Mouse (Mus musculus) activated CD4-positive, CD25-positive, alpha-beta regulatory T cell, adult 4 months (primary cell): ENCODE data around the gene Rfx7. TPM values are rescaled to one million over a fixed set of nuclear protein-coding genes. Genes with fewer than 3 reads are reported as not detected.
"Not testable (repeated sequence)": the region's sequence is repeated elsewhere in the genome, so short reads cannot be mapped to it uniquely, and the experiment has no call there.

ENCODE experiments used
- ATAC-seq: one replicate; pipeline ENCODE4 v1.8.0; 2017
- polyA plus RNA-seq, 2 experiments: library from polyadenylated mRNA; unstranded; fragments of 100-300 nt; shearing (Covaris generic); gene quantifications; one replicate each; pipeline ENCODE4 v1.2.1; 2017

The Rfx7 gene
- polyA plus RNA-seq, 2 experiments from 2014 or later, result 15.6 to 21.0 TPM

- ATAC-seq, result no peak
Measured at GRCm38 (mm10) chr9:72640642-72641041, 108.6 kb downstream of the Rfx7 start.

DNA sequence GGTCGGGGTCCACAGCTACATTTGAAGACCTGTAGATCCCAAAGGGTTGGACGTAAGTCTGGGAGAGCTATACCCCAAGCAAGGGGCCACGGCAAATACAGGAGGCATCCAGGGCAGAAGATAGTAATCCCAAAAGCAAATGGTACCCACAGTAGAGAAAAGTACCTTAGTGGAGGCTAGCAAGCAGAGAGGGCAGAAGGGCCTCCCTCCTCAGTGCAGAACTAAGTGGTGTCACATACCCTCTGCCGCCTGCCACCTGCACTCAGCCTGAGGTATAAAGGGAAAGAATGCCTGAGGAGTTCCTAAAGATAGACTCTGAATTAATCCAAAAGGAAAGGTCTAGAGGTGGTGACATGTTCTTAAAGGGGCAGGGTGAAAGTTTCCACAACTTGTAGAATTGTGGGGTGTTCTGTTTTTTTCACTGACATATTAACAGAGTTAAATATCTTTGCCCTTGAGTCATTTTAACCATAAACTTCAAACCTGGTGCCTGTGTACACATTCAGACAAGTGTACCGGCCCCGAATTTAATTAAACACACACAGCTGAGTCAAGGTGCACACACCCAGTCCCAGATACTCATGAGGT is 109.1 kb downstream of the Rfx7 start:
- no peak for ATAC-seq

GRCm38 (mm10) chr9:72642756-72643447 is 110.9 kb downstream of the Rfx7 start:
- ATAC-seq, result not testable (repeated sequence)

DNA sequence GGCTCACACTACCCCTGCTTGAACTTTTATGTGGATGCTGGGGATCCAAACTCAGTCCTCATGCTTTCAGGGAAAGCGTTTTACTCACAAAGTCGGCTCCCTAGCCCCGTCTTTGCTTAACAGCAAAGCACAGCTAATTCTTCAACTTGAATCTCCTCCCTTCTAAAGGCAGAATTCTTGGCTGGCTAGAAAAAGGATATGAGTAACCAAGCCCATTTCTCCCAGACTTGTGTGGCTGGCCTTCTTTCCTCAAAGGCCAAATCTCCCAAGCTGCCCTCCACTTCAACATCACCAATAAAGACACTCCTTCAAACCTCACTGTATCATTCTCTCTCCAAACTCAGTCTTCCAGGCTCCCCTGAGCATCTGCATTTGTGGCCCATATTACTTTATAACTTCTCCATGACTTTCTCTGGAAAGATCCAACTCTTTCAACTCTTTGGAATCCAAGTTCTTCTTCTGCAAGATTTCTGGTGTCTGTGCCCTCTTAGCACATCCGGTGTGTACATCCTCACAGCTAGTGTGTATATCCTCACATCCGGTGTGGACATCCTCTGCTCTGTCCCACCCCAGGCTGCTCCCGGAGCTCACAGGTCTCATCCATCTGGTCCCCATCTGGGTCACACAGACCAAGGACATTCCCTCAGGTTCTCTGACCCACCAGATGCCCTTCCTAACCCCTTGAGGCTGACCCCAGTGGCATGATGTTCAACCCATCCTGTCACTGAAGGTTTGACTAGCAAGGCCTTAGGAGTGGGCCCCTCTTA is 111.8 kb downstream of the Rfx7 start:
- ATAC-seq, result no peak

DNA sequence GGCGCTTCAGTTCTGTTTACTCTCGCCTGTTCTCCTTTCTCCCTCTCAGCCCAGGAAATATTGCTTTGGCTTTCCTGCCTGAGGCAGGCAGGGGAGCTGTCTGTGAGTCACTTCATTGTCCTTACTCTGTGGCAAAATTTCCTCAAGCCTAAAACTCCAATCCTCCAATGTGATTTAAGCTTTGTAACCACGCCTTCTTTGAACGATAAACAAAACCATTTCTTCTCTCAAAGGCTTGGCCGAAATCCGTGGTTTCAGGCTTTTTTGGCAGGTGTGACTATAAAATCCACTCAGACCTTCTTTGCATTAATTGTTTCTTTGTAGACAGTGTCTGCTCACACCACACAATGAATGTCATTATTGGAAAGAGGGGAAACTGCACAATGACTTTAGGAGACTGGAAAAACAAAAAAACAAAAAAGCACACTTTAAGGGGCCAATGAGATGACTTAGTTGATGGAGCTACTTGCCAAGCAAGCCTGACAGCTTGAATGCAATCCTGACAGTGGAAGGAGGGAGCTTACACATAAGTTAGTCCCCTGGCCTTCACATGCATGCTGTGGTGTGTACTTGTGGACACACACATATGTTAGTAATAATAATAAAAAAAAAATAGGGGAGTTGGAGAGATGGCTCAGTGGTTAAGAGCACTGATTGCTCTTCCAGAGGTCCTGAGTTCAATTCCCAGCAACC is 112.5 kb downstream of the Rfx7 start:
- no peak for ATAC-seq

DNA sequence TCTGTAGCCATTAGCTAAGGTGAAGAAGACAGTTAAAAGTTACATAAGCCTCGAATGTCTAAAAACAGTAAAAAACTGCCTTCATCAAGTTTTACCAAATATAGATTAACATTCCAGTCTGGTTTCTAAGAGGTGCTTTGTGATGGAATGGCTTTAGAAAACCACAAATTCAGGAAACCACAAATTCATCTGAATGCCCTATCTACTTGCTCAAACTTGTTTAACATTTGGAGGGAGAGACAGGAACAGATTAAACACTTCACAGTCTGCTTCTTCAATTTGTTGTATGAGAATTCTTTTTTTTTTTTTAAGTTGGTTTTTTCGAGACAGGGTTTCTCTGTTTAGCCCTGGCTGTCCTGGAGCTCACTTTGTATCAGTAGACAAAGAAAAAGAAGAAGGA is 117.7 kb downstream of the Rfx7 start:
- ATAC-seq, result no peak

GRCm38 (mm10) chr9:72652961-72653360 is 120.9 kb downstream of the Rfx7 start:
- no peak for ATAC-seq

DNA sequence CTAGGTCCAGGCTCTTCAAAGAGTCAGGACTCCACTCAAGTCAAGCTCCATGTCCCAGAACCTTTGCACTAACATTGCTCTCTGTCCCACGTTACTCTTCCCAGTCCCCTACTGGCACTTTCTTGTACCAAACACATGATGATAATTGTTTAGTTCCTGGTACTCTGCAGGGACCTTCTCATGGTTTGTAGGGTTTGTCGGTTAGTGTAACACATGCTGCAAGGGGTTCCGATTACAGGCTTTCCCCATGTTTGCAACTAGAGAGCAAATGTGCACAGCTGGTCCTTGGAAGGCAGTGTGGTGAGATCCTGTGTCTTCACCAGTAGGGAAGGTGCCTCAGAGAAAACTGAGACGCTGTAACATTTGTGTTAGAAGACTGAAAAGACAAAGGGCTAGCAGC is 121.5 kb downstream of the Rfx7 start:
- no peak for ATAC-seq

DNA sequence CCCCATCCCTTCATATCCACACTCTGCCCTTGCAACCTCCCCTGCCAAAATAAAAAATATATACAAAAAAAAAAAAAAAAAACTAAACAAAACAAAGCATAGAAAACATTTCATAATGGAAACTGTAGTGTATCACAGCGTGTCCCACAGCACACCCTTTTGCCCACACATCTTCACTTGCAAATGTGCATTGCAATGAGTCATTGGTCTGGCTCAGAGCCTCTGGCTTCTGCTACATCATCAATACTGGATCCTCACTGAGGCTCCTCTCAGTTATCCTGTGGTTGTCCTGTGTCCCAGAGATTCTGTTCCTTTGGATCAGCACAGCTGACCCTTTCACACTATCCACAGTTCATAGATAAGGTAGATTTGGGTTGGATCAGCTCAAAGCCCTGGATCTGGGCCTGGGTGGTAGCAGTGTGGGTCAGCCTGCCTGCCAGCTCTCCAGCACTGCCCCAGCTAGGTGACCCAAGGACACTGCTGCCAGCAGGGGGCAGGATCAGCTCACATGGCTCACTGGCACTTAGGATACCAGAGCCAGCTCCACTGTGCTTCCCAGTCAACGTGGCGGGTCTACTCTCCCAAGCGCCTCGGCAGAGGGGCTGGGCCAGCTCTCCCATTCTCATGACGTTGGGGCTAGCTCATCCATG is 122.7 kb downstream of the Rfx7 start:
- no peak for ATAC-seq

GRCm38 (mm10) chr9:72655602-72656001 is 123.6 kb downstream of the Rfx7 start:
- no peak for ATAC-seq

GRCm38 (mm10) chr9:72656491-72656890 is 124.5 kb downstream of the Rfx7 start:
- ATAC-seq, result no peak

GRCm38 (mm10) chr9:72656940-72657339 is 124.9 kb downstream of the Rfx7 start:
- ATAC-seq, result no peak

DNA sequence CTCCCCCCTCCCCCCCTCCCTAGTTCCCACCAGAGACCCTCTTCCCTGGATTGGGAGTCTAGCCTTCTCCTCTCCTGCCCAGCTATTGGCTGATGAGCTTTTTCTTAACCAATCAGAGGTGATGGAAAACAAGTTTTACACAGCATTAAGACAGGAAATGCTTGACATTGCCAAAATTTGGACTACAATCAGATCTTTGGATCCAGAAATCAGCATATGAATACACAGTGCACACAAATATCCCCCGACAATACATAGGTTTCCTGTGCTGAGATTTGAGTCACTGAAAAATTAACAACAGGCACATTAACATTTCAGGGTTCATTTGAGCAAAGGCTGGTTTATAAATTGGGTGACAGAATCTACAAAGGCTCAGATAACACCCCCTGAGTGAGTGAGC is 125.7 kb downstream of the Rfx7 start:
- ATAC-seq, result no peak

DNA sequence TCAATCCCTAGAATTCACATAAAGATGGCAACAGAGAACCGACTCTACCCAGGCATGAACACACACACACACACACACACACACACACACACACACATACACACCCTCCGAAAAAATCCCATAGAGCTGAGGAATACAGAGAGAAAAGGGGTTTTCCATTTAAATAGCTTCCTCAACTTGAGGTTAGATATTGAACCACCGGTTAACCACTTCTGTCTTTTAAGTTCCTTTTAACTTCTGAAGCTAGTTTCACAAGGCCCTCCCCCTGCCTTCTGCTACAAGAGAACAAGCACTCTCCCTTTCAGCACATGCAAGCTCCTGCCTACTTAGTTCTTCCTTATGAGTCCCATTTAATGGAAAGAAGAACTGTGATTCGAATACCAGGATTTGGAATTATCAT is 128.1 kb downstream of the Rfx7 start:
- peak; percentile 90 for ATAC-seq

DNA sequence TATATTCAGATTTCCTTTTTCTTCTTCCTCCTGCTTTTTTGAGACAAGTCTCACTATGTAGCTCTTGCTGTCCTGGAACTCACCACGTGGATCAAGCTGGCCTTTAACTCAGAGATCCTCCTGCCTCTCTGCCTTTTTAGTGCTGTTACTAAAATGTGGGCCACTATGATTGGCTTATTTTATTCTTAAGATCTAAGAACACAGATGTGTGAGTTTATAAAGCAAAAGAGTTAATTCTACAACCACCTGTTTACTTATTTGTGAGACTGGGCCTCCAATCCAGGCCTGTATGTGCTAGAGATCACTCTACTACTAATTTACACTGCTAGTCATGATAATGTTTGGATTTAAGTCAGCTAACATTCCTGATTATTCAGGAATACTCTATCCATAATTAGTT is 128.9 kb downstream of the Rfx7 start:
- ATAC-seq, result no peak

- no peak for ATAC-seq
Measured at GRCm38 (mm10) chr9:72661561-72661894, 129.5 kb downstream of the Rfx7 start.

- no peak for ATAC-seq
Measured at GRCm38 (mm10) chr9:72661895-72662661, 130.0 kb downstream of the Rfx7 start, which contains the start of gene Nedd4. Gene Nedd4, plus strand, starts transcription at chr9:72662346.

DNA sequence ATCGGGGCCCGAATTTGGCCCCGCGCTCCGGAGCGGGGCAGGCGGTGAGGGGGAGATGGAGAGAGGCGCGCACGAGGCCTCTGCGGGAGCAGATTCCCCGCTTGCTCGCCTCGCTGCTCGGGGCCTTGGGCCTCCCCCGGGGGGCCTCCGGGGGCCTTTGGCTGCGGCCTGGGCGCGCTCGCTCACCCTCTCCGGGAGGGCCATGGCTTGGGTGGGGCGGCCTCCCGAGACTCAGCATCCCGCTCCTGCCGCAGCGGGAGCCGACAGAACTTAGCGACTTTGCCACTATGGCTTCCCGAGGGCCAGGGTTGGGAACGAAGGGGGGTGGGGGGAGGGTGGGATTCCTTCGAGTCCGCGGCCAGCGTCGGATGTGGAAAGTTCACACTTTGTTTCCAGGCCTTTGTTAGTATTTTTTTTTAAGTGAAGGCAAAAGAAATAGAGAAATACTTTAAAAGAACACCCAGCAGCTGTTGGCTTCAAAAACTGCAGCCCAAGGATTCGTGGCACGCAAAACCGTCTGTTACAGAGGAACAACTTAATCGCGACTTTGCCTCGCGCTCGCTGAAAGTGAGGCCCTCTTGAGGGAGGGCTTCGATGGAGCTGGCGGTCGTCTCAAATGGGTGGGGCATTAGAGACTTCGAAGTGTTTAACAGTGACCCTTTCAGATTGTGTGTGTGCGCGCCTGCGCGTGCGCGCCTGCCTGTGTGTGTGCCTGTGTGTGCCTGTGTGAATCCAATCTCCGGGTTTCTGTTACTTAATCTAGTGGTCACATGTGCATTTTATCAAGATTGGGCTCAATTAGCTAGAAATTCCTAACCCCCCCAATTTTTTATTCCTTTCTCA is 130.9 kb downstream of the Rfx7 start:
- no peak for ATAC-seq

GRCm38 (mm10) chr9:72663534-72663918 is 131.5 kb downstream of the Rfx7 start:
- no peak for ATAC-seq

DNA sequence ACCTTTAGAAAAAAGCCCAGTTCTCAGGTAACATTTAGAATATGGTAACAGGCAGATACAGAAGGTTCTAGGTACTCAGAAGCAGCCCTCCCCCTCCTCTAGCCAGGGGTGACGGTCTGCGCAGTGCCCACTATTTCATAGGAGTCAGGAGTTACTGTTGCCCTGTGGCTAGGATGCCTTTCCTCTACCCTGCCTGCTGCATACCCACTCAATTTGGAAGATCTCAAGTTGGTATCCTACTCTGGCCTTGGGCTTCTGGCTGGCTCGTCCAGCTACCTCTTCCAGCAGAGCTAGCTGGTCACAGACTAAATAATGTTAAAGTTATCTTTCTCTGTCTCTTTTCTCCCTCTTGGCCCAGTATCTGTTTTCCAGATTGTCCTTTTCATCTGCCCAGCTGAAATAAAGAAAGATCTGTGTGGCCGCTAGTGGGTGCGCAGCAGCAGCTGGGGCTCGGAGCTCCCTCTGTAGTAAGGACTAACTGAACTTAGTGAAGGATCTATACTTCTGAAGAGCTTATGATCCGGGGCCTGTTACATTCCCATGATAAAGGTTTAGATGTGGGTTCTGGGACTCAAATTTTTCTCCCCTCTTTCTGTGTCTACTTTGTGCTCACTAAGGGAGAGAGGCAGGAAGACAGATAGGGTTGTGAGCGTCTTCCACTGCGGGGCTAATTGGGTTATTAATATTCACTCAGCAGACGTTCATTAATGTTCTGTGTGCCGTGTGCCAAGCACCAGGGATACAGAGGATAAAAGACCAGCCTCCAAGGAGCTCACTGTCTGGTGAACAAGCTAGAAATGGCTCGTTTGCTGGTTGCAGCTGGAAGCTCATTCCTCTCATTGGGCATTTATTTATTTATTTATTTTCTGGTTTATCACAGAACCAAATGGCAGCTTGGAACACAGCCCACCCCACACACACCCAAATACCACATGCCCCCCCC is 132.6 kb downstream of the Rfx7 start:
- ATAC-seq, result no peak
